Mouse (Mus musculus): ENCODE measurements around the gene Yipf1. TPM values are rescaled to one million over a fixed set of nuclear protein-coding genes. Genes with fewer than 3 reads are reported as not detected.
"Not testable (repeated sequence)": the region's sequence is repeated elsewhere in the genome, so short reads cannot be mapped to it uniquely, and the experiment has no call there.

The Yipf1 gene
- total and polyA plus RNA-seq, 2 experiments from 2014 or later: 40.1 to 46.7 TPM

GRCm38 (mm10) chr4:107353612-107354011 lies 39.4 kb downstream of the Yipf1 start:
- Histone ChIP-seq H3K9me3 (replicated peaks; ENCODE audit: control insufficient read depth, low read length) (no peaks in the 10 kb centered on the region), H3K4me1 (ENCODE audit: control insufficient read depth, insufficient read depth) (no peaks in the 10 kb centered on the region), H3K27me3 (ENCODE audit: control insufficient read depth, insufficient read depth, low read length) (no peaks in the 10 kb centered on the region), H3K9ac (replicated peaks; ENCODE audit: low read depth, low read length) (no peak overlapping the region), H3K27ac (ENCODE audit: low read depth) (no peak overlapping the region), H3K36me3 (replicated peaks; ENCODE audit: control insufficient read depth, insufficient read depth, low read length) (peaks cover 5% of the 10 kb centered on the region; the same call in 1 of the 2 replicates), H3K4me2 (ENCODE audit: low read depth, low read length) (no peak overlapping the region), H3K4me3 (ENCODE audit: low read depth, low read length) (no peak overlapping the region)
- ATAC-seq (ENCODE audit: insufficient read depth, low read depth) (no peak), DNase-seq (ENCODE audit: low spot score) (no peak)
- WGBS: 86% methylated on average over 3 of the region's 3 CpGs
- TF ChIP-seq EP300 (IDR thresholded peaks at IDR 0.05; ENCODE audit: low read depth): no peak
- TF ChIP-seq CTCF (IDR thresholded peaks at IDR 0.05; ENCODE audit: low read depth): no peak

- 85% methylated on average over 5 of the region's 5 CpGs for WGBS
- no peak for ATAC-seq (ENCODE audit: insufficient read depth, low read depth)
- peaks cover 5% of the 10 kb centered on the region; the same call in 1 of the 2 replicates for H3K36me3 ChIP-seq (replicated peaks; ENCODE audit: control insufficient read depth, insufficient read depth, low read length)
Measured at GRCm38 (mm10) chr4:107354126-107354525, 40.0 kb downstream of the Yipf1 start.

DNA sequence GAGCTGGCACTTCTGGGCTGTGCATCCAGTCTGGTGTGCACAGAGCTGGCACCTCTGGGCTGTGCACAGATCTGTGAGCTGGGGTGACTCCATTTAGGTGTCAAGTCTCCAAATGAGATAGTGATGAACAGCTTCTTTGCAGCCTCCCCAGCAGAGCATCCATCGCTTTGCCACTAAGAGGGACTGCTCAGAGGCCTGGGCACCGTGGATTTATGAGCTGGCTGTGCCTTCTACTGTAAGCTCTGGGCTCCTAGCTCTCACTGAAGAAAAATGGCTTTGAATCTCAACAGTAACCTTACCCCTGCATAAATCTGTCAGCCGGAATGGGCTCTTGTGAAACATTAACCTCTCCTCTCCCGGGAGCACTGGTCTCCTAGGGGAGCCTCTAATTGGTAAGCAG lies 40.4 kb downstream of the Yipf1 start:
- no peak overlapping the region for H3K4me3 ChIP-seq (ENCODE audit: low read depth, low read length)
- TF ChIP-seq EP300 (IDR thresholded peaks at IDR 0.05; ENCODE audit: low read depth) (no peak), CTCF (IDR thresholded peaks at IDR 0.05; ENCODE audit: low read depth) (no peak)
- H3K9me3 ChIP-seq (replicated peaks; ENCODE audit: control insufficient read depth, low read length): no peaks in the 10 kb centered on the region
- peaks cover 5% of the 10 kb centered on the region for H3K36me3 ChIP-seq (replicated peaks; ENCODE audit: control insufficient read depth, insufficient read depth, low read length)
- H3K9ac ChIP-seq (replicated peaks; ENCODE audit: low read depth, low read length): no peak overlapping the region
- ATAC-seq (ENCODE audit: insufficient read depth, low read depth) (no peak), DNase-seq (ENCODE audit: low spot score) (no peak)
- H3K27me3 ChIP-seq (ENCODE audit: control insufficient read depth, insufficient read depth, low read length): no peaks in the 10 kb centered on the region
- H3K27ac ChIP-seq (ENCODE audit: low read depth): no peak overlapping the region
- H3K4me1 ChIP-seq (ENCODE audit: control insufficient read depth, insufficient read depth): no peaks in the 10 kb centered on the region
- WGBS: 69% methylated on average over 4 of the region's 4 CpGs
- H3K4me2 ChIP-seq (ENCODE audit: low read depth, low read length): no peak overlapping the region

More at GRCm38 (mm10) chr4:107354126-107354525, 40.0 kb downstream of the Yipf1 start:
- Histone ChIP-seq H3K9me3 (replicated peaks; ENCODE audit: control insufficient read depth, low read length) (no peaks in the 10 kb centered on the region), H3K9ac (replicated peaks; ENCODE audit: low read depth, low read length) (no peak overlapping the region), H3K27ac (ENCODE audit: low read depth) (no peak overlapping the region), H3K4me3 (ENCODE audit: low read depth, low read length) (no peak overlapping the region), H3K4me1 (ENCODE audit: control insufficient read depth, insufficient read depth) (no peaks in the 10 kb centered on the region), H3K27me3 (ENCODE audit: control insufficient read depth, insufficient read depth, low read length) (no peaks in the 10 kb centered on the region), H3K4me2 (ENCODE audit: low read depth, low read length) (no peak overlapping the region)
- TF ChIP-seq EP300 (IDR thresholded peaks at IDR 0.05; ENCODE audit: low read depth) (no peak), CTCF (IDR thresholded peaks at IDR 0.05; ENCODE audit: low read depth) (no peak)
- DNase-seq (ENCODE audit: low spot score): no peak

DNA sequence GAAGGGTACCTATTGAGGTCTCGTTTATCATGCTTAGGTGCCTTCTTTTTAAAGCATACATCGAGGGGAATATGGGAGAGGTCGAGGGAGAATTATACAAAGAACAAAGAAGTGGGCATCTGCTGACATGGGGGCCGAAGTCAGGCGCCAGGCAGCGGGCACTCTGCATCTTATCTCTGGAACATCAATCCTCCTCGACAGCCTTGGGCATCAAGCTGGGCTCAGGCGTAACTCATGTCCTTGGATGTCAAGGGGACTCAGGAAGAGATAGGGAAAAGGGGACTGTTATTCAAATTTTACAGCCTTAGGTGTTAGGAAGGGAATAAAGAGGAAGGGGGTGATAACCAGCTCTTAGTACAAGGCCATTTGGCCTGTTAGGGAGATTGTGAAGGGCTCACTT lies 43.0 kb downstream of the Yipf1 start:
- not testable (repeated sequence) for H3K27ac ChIP-seq (ENCODE audit: low read depth); H3K4me1 ChIP-seq (ENCODE audit: control insufficient read depth, insufficient read depth); H3K9ac ChIP-seq (replicated peaks; ENCODE audit: low read depth, low read length); H3K4me3 ChIP-seq (ENCODE audit: low read depth, low read length); ATAC-seq (ENCODE audit: insufficient read depth, low read depth); DNase-seq (ENCODE audit: low spot score); H3K9me3 ChIP-seq (replicated peaks; ENCODE audit: control insufficient read depth, low read length); H3K36me3 ChIP-seq (replicated peaks; ENCODE audit: control insufficient read depth, insufficient read depth, low read length); H3K27me3 ChIP-seq (ENCODE audit: control insufficient read depth, insufficient read depth, low read length); H3K4me2 ChIP-seq (ENCODE audit: low read depth, low read length)
- 54% methylated on average over 8 of the region's 8 CpGs for WGBS

DNA sequence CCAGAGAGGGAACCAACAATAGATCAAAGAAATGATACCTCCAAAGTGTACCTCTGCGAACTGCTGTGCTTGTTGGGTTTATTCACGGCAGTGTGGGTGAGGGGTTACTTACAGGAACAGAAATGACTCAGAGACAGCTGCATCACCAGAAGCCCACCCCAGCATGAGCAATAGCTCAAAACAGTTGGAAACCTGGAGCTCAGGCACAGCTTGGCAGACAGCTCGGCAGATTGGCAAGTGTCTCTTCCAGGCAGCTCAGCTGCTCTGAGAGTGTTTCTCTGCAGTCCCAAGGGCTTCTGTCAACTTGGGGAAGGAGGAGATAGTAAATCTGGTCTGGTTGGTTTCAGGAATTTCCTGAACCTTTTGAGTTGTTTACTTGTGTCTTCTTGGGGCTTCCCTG lies 44.3 kb downstream of the Yipf1 start:
- Histone ChIP-seq H3K9ac (replicated peaks; ENCODE audit: low read depth, low read length) (no peak overlapping the region), H3K4me2 (ENCODE audit: low read depth, low read length) (no peak overlapping the region), H3K4me3 (ENCODE audit: low read depth, low read length) (no peak overlapping the region), H3K4me1 (ENCODE audit: control insufficient read depth, insufficient read depth) (no peaks in the 10 kb centered on the region), H3K27me3 (ENCODE audit: control insufficient read depth, insufficient read depth, low read length) (no peaks in the 10 kb centered on the region), H3K36me3 (replicated peaks; ENCODE audit: control insufficient read depth, insufficient read depth, low read length) (no peaks in the 10 kb centered on the region; the same call in 1 of the 2 replicates), H3K27ac (ENCODE audit: low read depth) (no peak overlapping the region), H3K9me3 (replicated peaks; ENCODE audit: control insufficient read depth, low read length) (no peaks in the 10 kb centered on the region)
- ATAC-seq (ENCODE audit: insufficient read depth, low read depth): no peak
- 89% methylated on average over 3 of the region's 3 CpGs for WGBS
- DNase-seq (ENCODE audit: low spot score): no peak
- TF ChIP-seq CTCF (IDR thresholded peaks at IDR 0.05; ENCODE audit: low read depth) (no peak), EP300 (IDR thresholded peaks at IDR 0.05; ENCODE audit: low read depth) (no peak)

DNA sequence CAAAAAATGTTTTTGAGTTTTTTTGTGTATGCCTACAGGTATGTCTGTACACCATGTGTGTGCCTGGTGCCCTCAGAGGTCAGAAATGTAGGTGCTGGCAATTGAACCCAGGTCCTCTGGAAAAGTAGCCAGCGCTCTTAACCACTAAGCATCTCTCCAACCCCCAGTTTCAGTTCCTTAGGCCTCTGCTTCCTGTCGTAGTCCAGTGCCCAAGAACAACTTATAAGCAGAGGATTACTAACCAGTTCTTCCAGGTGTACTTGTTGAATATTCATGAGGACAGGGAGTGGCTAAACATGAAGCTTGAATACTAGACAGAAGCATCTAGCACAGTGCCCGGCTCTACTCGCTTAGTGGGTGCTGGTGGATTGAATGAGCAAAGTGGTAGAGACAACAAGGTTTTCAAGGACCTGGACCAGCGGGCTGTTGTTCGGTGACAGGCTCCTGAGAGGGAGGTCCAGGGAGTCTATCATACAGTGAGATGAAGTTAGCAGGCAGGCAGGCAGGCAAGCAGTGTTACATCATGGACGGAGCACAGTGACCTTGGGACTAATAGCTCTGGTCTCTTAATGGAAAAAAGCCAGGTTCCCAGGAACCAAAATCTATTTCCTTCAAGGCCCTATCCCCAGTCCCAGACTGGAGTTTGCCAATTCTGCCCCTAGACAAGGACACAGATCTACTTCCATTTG lies 46.4 kb downstream of the Yipf1 start:
- 83% methylated on average over 7 of the region's 7 CpGs for WGBS
- Histone ChIP-seq H3K36me3 (replicated peaks; ENCODE audit: control insufficient read depth, insufficient read depth, low read length) (no peaks in the 10 kb centered on the region; the same call in 1 of the 2 replicates), H3K4me1 (ENCODE audit: control insufficient read depth, insufficient read depth) (no peaks in the 10 kb centered on the region), H3K9ac (replicated peaks; ENCODE audit: low read depth, low read length) (no peak overlapping the region), H3K4me3 (ENCODE audit: low read depth, low read length) (no peak overlapping the region), H3K4me2 (ENCODE audit: low read depth, low read length) (no peak overlapping the region), H3K9me3 (replicated peaks; ENCODE audit: control insufficient read depth, low read length) (no peaks in the 10 kb centered on the region), H3K27me3 (ENCODE audit: control insufficient read depth, insufficient read depth, low read length) (no peaks in the 10 kb centered on the region), H3K27ac (ENCODE audit: low read depth) (no peak overlapping the region)
- no peak for TF ChIP-seq EP300 (IDR thresholded peaks at IDR 0.05; ENCODE audit: low read depth)
- TF ChIP-seq CTCF (IDR thresholded peaks at IDR 0.05; ENCODE audit: low read depth): no peak
- ATAC-seq (ENCODE audit: insufficient read depth, low read depth) (no peak), DNase-seq (ENCODE audit: low spot score) (no peak)
